Mouse (Mus musculus) CD4-positive, CD25-positive, alpha-beta regulatory T cell, adult 9 weeks (primary cell): ENCODE results near the gene BC028528. TPM values are rescaled to one million over a fixed set of nuclear protein-coding genes. Genes with fewer than 3 reads are reported as not detected.

Experiments
- polyA plus RNA-seq: library from polyadenylated mRNA; unstranded; fragments of 100-300 nt; shearing (Covaris generic); gene quantifications from one replicate; pipeline ENCODE4 v1.2.1, GENCODE M21; 2017

Gene BC028528
- polyA plus RNA-seq: 0.67 TPM

DNA sequence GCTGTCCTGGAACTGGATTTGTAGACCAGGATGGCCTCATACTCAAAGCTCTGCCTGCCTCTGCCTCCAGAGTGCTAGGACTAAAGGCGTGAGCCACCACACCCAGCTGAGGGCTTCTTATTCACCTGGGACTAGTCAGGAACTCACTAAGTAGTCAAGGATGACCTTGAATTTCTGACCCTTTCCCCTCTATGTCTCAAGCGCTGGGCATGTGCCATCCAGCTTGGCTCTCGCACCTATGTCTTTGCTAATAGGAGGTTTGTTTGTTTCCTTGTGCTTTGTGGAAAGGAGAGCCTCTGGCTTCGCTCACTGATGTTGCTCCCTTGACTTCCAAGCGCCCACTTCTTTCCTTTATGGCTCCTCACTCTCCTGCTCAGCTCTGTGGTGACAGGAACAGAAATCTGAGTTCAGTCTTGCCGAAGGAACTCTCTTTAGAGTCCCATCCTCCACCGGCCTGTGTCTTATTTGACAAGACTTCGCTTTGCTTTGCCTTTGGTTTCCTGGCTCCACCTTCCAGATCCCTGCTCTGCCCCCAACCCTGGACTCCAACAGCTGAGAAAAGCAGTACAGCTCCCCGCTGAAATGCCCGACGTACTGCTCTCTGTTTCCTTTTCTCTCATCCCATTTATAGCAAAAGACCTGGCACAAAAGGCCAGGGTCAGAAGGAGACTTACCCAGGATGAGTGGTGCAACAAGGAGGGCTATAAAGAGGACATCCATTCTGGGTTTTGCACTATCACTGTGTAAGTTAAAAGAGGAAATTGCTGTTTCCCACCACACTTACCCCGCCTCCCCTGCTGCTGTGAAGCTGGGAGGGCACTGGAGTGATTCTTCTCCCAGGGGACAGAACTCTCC lies at the start of gene BC028528:
Gene BC028528, minus strand, starts transcription at position 795 of the 855 bp plus-strand sequence.

GRCm38 (mm10) chr3:95928658-95929503 lies 37.1 kb upstream of the BC028528 start, which contains the start of gene Anp32e:
TSS of gene Anp32e (plus strand) at chr3:95929246.

DNA sequence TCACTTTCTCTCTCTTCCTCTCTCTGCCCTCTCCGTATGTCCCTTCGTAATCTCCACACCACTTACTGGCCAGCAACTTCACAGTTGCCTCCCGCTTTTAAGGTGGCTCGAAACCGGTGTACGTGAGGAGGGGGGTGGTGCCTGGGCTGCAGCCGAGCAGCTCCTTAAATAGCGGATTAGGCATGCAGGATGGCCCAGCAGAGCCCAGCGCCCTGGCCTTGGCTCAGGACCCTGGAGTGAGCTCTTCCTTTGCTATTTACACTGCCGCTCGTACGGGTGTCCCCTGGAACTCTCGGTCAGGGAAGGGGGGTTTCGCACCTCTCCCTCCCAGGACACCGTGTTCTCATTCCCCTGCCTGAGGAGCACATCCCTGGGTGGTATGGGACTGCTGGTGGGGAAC lies 12.8 kb upstream of the BC028528 start, which contains the start of gene Car14:
Gene Car14, minus strand, starts transcription at position 124 of the 400 bp plus-strand sequence.

GRCm38 (mm10) chr3:95893606-95894316 lies 2.0 kb upstream of the BC028528 start, which contains the start of gene Aph1a:
TSS of gene Aph1a (plus strand) at chr3:95893969.

DNA sequence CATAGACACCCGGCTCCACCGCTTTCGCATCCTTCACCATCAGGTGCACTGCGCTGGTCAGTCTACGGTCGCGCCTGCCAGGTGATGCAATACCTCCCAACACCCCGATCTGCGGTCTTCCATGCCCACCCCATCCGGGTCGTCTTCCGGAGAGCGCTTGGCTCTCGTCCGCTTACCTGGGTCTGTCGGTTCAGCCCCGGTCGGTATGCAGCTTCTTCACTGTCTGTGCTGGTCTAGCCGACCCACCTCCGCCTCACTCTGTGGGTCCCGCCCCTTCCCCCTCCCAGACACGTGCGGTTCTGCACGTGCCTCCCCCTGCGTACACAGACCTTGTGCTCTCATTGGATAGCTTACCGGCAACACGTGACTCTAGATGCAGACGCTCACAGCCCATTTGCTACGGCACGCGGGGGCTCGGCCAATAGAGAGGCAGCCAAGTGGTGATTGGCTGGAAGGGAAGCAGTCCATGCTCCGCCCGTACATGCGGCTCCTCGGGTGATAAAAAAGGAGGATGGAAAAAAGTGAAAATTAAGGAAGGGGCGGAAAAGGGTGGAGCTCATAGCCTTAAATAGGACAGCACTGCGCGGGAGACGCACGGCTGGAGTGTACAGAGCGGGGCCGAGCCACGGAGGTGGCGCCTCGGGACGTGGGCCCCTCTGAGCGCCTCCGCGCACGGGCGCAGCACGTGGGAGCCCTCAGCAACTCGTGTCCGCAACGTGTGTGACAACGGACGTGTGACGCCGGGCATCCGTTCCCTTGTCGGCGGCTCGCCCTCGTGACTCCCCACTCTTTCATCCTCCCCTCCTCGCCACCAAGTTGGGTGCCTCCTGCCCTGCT lies 9.6 kb downstream of the BC028528 start, which contains the start of gene Ciart:
Gene Ciart, minus strand, starts transcription at position 273 of the 837 bp plus-strand sequence.

DNA sequence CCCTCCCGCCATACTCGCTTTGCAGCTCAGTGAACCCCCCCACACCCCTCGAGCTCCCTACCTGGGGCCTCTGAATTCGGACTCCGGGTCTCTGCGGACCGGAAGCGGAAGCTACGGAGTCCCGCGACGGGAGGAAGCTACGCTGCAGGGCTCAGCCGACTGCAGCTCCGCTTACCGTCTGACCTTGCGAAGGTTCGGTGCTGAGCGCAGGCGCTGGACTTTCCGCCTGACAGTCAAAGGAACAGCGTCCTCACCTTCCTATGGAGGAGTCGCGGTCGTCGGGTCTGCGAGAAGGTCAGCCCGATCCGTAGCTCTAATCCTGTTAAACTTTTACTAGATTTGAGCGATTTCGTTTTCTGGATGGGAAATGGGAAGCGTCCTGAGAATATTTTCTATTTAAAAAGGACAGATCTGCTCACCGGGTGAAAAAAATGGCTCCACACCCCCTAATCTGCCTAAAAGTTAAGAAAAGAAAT lies 20.4 kb downstream of the BC028528 start, which contains the start of gene Mrps21:
Gene Mrps21, minus strand, starts transcription at position 128 of the 476 bp plus-strand sequence.

GRCm38 (mm10) chr3:95855502-95856089 lies 36.2 kb downstream of the BC028528 start, which contains the start of gene Prpf3:
TSS of gene Prpf3 (minus strand) at chr3:95855885.

Other genes with a start within 250 kb of the BC028528 start
- gene Mcl1, start 233.2 kb downstream of the BC028528 start, polyA plus RNA-seq: 42.6 TPM
- 10.5 TPM for gene Adamtsl4, start 204.1 kb downstream of the BC028528 start, polyA plus RNA-seq
- gene Ecm1, start 152.4 kb downstream of the BC028528 start, polyA plus RNA-seq: 235 TPM
- gene Tars2, start 131.8 kb downstream of the BC028528 start, polyA plus RNA-seq: 88.7 TPM
- gene Rprd2, start 73.1 kb downstream of the BC028528 start, polyA plus RNA-seq: 16.8 TPM
- gene Prpf3, start 36.1 kb downstream of the BC028528 start, polyA plus RNA-seq: 77.5 TPM
- 281 TPM for gene Mrps21, start 20.5 kb downstream of the BC028528 start, polyA plus RNA-seq
- 8.2 TPM for gene Ciart, start 9.8 kb downstream of the BC028528 start, polyA plus RNA-seq
- 61.7 TPM for gene Aph1a, start 2.0 kb upstream of the BC028528 start, polyA plus RNA-seq
- not detected for gene Car14, start 12.7 kb upstream of the BC028528 start, polyA plus RNA-seq
- gene Anp32e, start 37.2 kb upstream of the BC028528 start, polyA plus RNA-seq: 233 TPM
- 7.7 TPM for gene Plekho1, start 104.0 kb upstream of the BC028528 start, polyA plus RNA-seq
- 33.7 TPM for gene Vps45, start 166.5 kb upstream of the BC028528 start, polyA plus RNA-seq
- 21.2 TPM for gene Otud7b, start 212.5 kb upstream of the BC028528 start, polyA plus RNA-seq